Mouse (Mus musculus) forebrain, embryonic 12.5 days (tissue): ENCODE results near the gene Ddx49. TPM values are rescaled to one million over a fixed set of nuclear protein-coding genes. Genes with fewer than 3 reads are reported as not detected.

Experiments used
- ATAC-seq: fragments of 200-750 bp; cut with Nextera tagmentation; 2 replicates; pipeline ENCODE4 v1.8.0; 2017; ENCODE audit warnings: moderate TSS enrichment; ENCODE audit not compliant: low FRiP score
- H3K27ac ChIP-seq: fragments of 300-500 bp; sonication (generic); 2 replicates; pipeline ENCODE4 v1.5.1; 2016; ENCODE audit warnings: mild to moderate bottlenecking
- H3K27me3 ChIP-seq: fragments of 300-500 bp; sonication (generic); 2 replicates; pipeline ENCODE4 v1.6.1; 2016; ENCODE audit warnings: mild to moderate bottlenecking
- H3K36me3 ChIP-seq: fragments of 300-500 bp; sonication (generic); replicated peaks from 2 replicates; pipeline ENCODE4 v1.6.1; 2016; ENCODE audit warnings: mild to moderate bottlenecking
- H3K4me1 ChIP-seq: fragments of 300-500 bp; sonication (generic); 2 replicates; pipeline ENCODE4 v1.6.1; 2016
- H3K4me2 ChIP-seq: fragments of 300-500 bp; sonication (generic); 2 replicates; pipeline ENCODE4 v1.6.1; 2016; ENCODE audit warnings: mild to moderate bottlenecking, moderate library complexity
- H3K4me3 ChIP-seq: fragments of 300-500 bp; sonication (generic); replicated peaks from 2 replicates; pipeline ENCODE4 v1.5.1; 2016; ENCODE audit warnings: mild to moderate bottlenecking
- H3K9ac ChIP-seq: fragments of 300-500 bp; sonication (generic); 2 replicates; pipeline ENCODE4 v1.6.1; 2016; ENCODE audit warnings: mild to moderate bottlenecking
- H3K9me3 ChIP-seq: fragments of 300-500 bp; sonication (generic); 2 replicates; pipeline ENCODE4 v1.6.1; 2016
- WGBS: fragments of 180-500 bp; shearing (Covaris S2); methylation state at CpG from one replicate; pipeline ENCODE4 v1.1.7; 2016; 5-methylcytosine and 5-hydroxymethylcytosine counted together
- polyA plus RNA-seq: library from polyadenylated mRNA; unstranded; fragments of >200 nt; fragmentation: Nextera tagmentation; extraction: Ambion mirVana; gene quantifications from 2 replicates; pipeline ENCODE4 v1.2.1, GENCODE M21; 2016

The Ddx49 gene
- polyA plus RNA-seq, 1 experiment from 2014 or later, result 54.0 TPM

GRCm38 (mm10) chr8:70332070-70332877 lies 30.0 kb upstream of the Ddx49 start:
- ATAC-seq, result peak; percentile 73
- Histone ChIP-seq H3K27ac (peak overlapping the region; percentile 47), H3K27me3 (peaks cover 27% of the 10 kb centered on the region), H3K9ac (peak overlapping the region; percentile 56), H3K4me1 (peaks cover 33% of the 10 kb centered on the region), H3K9me3 (no peaks in the 10 kb centered on the region), H3K4me3 (peak overlapping the region; percentile 14; the same call in 1 of the 2 replicates), H3K4me2 (no peak overlapping the region), H3K36me3 (peaks cover 82% of the 10 kb centered on the region)
- 23% methylated on average over 41 of the region's 41 CpGs for WGBS

GRCm38 (mm10) chr8:70331526-70331925 lies 29.2 kb upstream of the Ddx49 start:
- peak overlapping the region; percentile 12; the same call in 1 of the 2 replicates for H3K9ac ChIP-seq

GRCm38 (mm10) chr8:70330741-70331364 lies 28.6 kb upstream of the Ddx49 start:
- H3K4me3 ChIP-seq, result peak overlapping the region; percentile 10
- peak overlapping the region; percentile 31 for H3K4me2 ChIP-seq
- peaks cover 27% of the 10 kb centered on the region for H3K27me3 ChIP-seq
- H3K27ac ChIP-seq, result 0 out of 2 replicates have a peak overlapping the region, but pooled peaks have one; percentile 25
- peaks cover 33% of the 10 kb centered on the region for H3K4me1 ChIP-seq
- H3K9me3 ChIP-seq, result no peaks in the 10 kb centered on the region
- H3K9ac ChIP-seq, result peak overlapping the region; percentile 45
- 29% methylated on average over 51 of the region's 53 CpGs for WGBS
- peaks cover 73% of the 10 kb centered on the region for H3K36me3 ChIP-seq
- ATAC-seq, result peak; percentile 82

More at GRCm38 (mm10) chr8:70331526-70331925, 29.2 kb upstream of the Ddx49 start:
- Histone ChIP-seq H3K36me3 (peaks cover 79% of the 10 kb centered on the region), H3K4me3 (no peak overlapping the region), H3K27ac (peak overlapping the region; percentile 43), H3K4me1 (peaks cover 33% of the 10 kb centered on the region), H3K27me3 (peaks cover 27% of the 10 kb centered on the region), H3K4me2 (no peak overlapping the region), H3K9me3 (no peaks in the 10 kb centered on the region)
- 69% methylated on average over 19 of the region's 19 CpGs for WGBS
- ATAC-seq, result no peak

- H3K27ac ChIP-seq, result 0 out of 2 replicates have a peak overlapping the region, but pooled peaks have one; percentile 25
- peak overlapping the region; percentile 10 for H3K4me3 ChIP-seq
- ATAC-seq, result peak; percentile 33
- H3K4me2 ChIP-seq, result peak overlapping the region; percentile 31
- peaks cover 33% of the 10 kb centered on the region for H3K4me1 ChIP-seq
- 7% methylated on average over 45 of the region's 45 CpGs for WGBS
- peak overlapping the region; percentile 45 for H3K9ac ChIP-seq
- H3K9me3 ChIP-seq, result no peaks in the 10 kb centered on the region
- H3K27me3 ChIP-seq, result peaks cover 27% of the 10 kb centered on the region
- peaks cover 65% of the 10 kb centered on the region for H3K36me3 ChIP-seq
Observed at GRCm38 (mm10) chr8:70329835-70330740, 27.8 kb upstream of the Ddx49 start.

- no peak for ATAC-seq
- Histone ChIP-seq H3K4me1 (peaks cover 33% of the 10 kb centered on the region), H3K27me3 (peaks cover 27% of the 10 kb centered on the region), H3K27ac (0 out of 2 replicates have a peak within 1 kb of the TSS, but pooled peaks have one; percentile 25), H3K36me3 (peaks cover 63% of the 10 kb centered on the region), H3K9ac (peak within 1 kb of the TSS; percentile 45), H3K9me3 (no peaks in the 10 kb centered on the region), H3K4me2 (peak within 1 kb of the TSS; percentile 31), H3K4me3 (peak within 1 kb of the TSS; percentile 10)
- 29% methylated on average over 14 of the region's 14 CpGs for WGBS
Observed at GRCm38 (mm10) chr8:70329124-70329834, 27.0 kb upstream of the Ddx49 start, which contains the start of gene Gdf1. Gene Gdf1 (plus strand): TSS chr8:70329817.

- Histone ChIP-seq H3K27ac (no peak overlapping the region), H3K36me3 (peaks cover 62% of the 10 kb centered on the region), H3K4me1 (peaks cover 33% of the 10 kb centered on the region), H3K27me3 (peaks cover 27% of the 10 kb centered on the region), H3K4me2 (no peak overlapping the region), H3K4me3 (no peak overlapping the region), H3K9ac (no peak overlapping the region), H3K9me3 (no peaks in the 10 kb centered on the region)
- 95% methylated on average over 6 of the region's 6 CpGs for WGBS
- ATAC-seq, result no peak
Observed at GRCm38 (mm10) chr8:70327512-70327911, 25.2 kb upstream of the Ddx49 start.

GRCm38 (mm10) chr8:70323716-70324115 lies 21.4 kb upstream of the Ddx49 start:
- H3K27me3 ChIP-seq, result peaks cover under 1% of the 10 kb centered on the region
- no peak overlapping the region for H3K4me2 ChIP-seq
- no peaks in the 10 kb centered on the region for H3K4me1 ChIP-seq
- H3K9ac ChIP-seq, result no peak overlapping the region
- ATAC-seq, result no peak
- no peaks in the 10 kb centered on the region for H3K9me3 ChIP-seq
- H3K27ac ChIP-seq, result no peak overlapping the region
- H3K36me3 ChIP-seq, result peaks cover 58% of the 10 kb centered on the region
- no peak overlapping the region for H3K4me3 ChIP-seq
- WGBS, result 91% methylated on average over 3 of the region's 3 CpGs

GRCm38 (mm10) chr8:70317872-70318271 lies 15.6 kb upstream of the Ddx49 start:
- 84% methylated on average over 5 of the region's 5 CpGs for WGBS
- peak overlapping the region; percentile 87 for H3K4me2 ChIP-seq
- H3K9me3 ChIP-seq, result no peaks in the 10 kb centered on the region
- peak overlapping the region; percentile 55; the same call in 1 of the 2 replicates for H3K4me3 ChIP-seq
- H3K4me1 ChIP-seq, result peaks cover 36% of the 10 kb centered on the region
- H3K36me3 ChIP-seq, result peaks cover 32% of the 10 kb centered on the region
- ATAC-seq, result no peak
- H3K27ac ChIP-seq, result peak overlapping the region; percentile 93
- no peaks in the 10 kb centered on the region for H3K27me3 ChIP-seq
- peak overlapping the region; percentile 36; the same call in 1 of the 2 replicates for H3K9ac ChIP-seq

- peaks cover 38% of the 10 kb centered on the region for H3K36me3 ChIP-seq
- WGBS, result 6% methylated on average over 15 of the region's 15 CpGs
Observed at GRCm38 (mm10) chr8:70316511-70317504, 14.5 kb upstream of the Ddx49 start.

More at GRCm38 (mm10) chr8:70316511-70317504, 14.5 kb upstream of the Ddx49 start:
- ATAC-seq, result peak; percentile 91
- peak overlapping the region; percentile 55 for H3K4me3 ChIP-seq
- peaks cover 36% of the 10 kb centered on the region for H3K4me1 ChIP-seq
- H3K4me2 ChIP-seq, result peak overlapping the region; percentile 87
- H3K27ac ChIP-seq, result peak overlapping the region; percentile 93
- H3K27me3 ChIP-seq, result no peaks in the 10 kb centered on the region
- H3K9ac ChIP-seq, result peak overlapping the region; percentile 67
- H3K9me3 ChIP-seq, result no peaks in the 10 kb centered on the region
